8 mouse cellular contexts compared by ENCODE assay signal in genomic region chr2:155818596-155819391, GRCm38 (mm10). TPM values are rescaled to one million over a fixed set of nuclear protein-coding genes. Genes with fewer than 3 reads are reported as not detected.
DNase-seq lines count a peak whose midpoint lies in the region; ATAC-seq lines count a peak whose summit lies in the region.

No protein-coding gene starts in this region.

- intact Hi-C loops in gastrocnemius, postnatal 14 days (cut with DNase I; ENCODE audit: low total_unique reads), result no loop called here
- intact Hi-C loops in left cerebral cortex, postnatal 10 days (cut with DNase I), result no loop called here

- ATAC-seq in inflammation-experienced regulatory T-cells, adult 6 months, result peak; percentile 98
- peak; percentile 96 for ATAC-seq in megakaryocyte-erythroid progenitor cell, adult 5-6 weeks (replicated peaks; ENCODE audit: low FRiP score, low TSS enrichment, poor library complexity, severe bottlenecking)

- peak; percentile 96 for DNase-seq in adipocyte (ENCODE audit: low spot score)
- peak; percentile 96 for DNase-seq in embryo, embryonic 10 days (ENCODE audit: low spot score)
- DNase-seq in gastrocnemius, postnatal 14 days, result peak; percentile 97
- DNase-seq in left cerebral cortex, postnatal 10 days (ENCODE audit: extremely low spot score in 1 of 2, low spot score in 2 of 2), result peak; percentile 89 to 96
- peak; percentile 94 for DNase-seq in right cerebral cortex, postnatal 25 days
- DNase-seq in urinary bladder, postnatal 4 days (ENCODE audit: low spot score in 2 of 2), result peak; percentile 92 to 95

RNA-seq across cellular contexts. Expression of gene BC029722, which starts 0.4 kb away (rescaled TPM):
- total RNA-seq in gastrocnemius, postnatal 14 days (2021), result 10 to 100 TPM; 17.8 to 19.3 TPM
- polyA plus RNA-seq in inflammation-experienced regulatory T-cells, adult 6 months (2017; shearing (Covaris generic)), result 10 to 100 TPM; 12.6 to 16.8 (median 15.9) TPM
- 10 to 100 TPM; 36.8 to 39.4 TPM for total RNA-seq in left cerebral cortex, postnatal 10 days (2021)
- 9.0 and 9.9 TPM in 2 replicates for total RNA-seq in megakaryocyte-erythroid progenitor cell, adult 5-6 weeks (2014; fragmentation: Nextera tagmentation)
- total RNA-seq in megakaryocyte-erythroid progenitor cell, adult 5-6 weeks (2017), result 4.4 and 10.3 TPM in 2 replicates

RNA-seq across cellular contexts. Expression of gene Eif6, which starts 7.9 kb away (rescaled TPM):
- 10 to 100 TPM; 48.0 to 48.3 TPM for total RNA-seq in gastrocnemius, postnatal 14 days (2021)
- 10 to 100 TPM; 65.0 to 78.8 (median 71.9) TPM for polyA plus RNA-seq in inflammation-experienced regulatory T-cells, adult 6 months (2017; shearing (Covaris generic))
- 10 to 100 TPM; 76.0 to 87.8 TPM for total RNA-seq in left cerebral cortex, postnatal 10 days (2021)
- total RNA-seq in megakaryocyte-erythroid progenitor cell, adult 5-6 weeks (2014; fragmentation: Nextera tagmentation), result 234 and 280 TPM in 2 replicates
- 50.6 and 110 TPM in 2 replicates for total RNA-seq in megakaryocyte-erythroid progenitor cell, adult 5-6 weeks (2017)

RNA-seq across cellular contexts. Expression of gene Fam83c, which starts 15.9 kb away (rescaled TPM):
- total RNA-seq in gastrocnemius, postnatal 14 days (2021), result not detected
- not detected for polyA plus RNA-seq in inflammation-experienced regulatory T-cells, adult 6 months (2017; shearing (Covaris generic))
- total RNA-seq in left cerebral cortex, postnatal 10 days (2021), result not detected
- not detected in 2 replicates for total RNA-seq in megakaryocyte-erythroid progenitor cell, adult 5-6 weeks (2014; fragmentation: Nextera tagmentation)
- total RNA-seq in megakaryocyte-erythroid progenitor cell, adult 5-6 weeks (2017), result not detected in 2 replicates

RNA-seq across cellular contexts. Expression of gene Mmp24, which starts 43.7 kb away (rescaled TPM):
- total RNA-seq in gastrocnemius, postnatal 14 days (2021), result under 1 TPM in 1 of 2 experiments, not detected in 1; 0.08 TPM
- polyA plus RNA-seq in inflammation-experienced regulatory T-cells, adult 6 months (2017; shearing (Covaris generic)), result not detected
- total RNA-seq in left cerebral cortex, postnatal 10 days (2021), result 10 to 100 TPM; 63.7 to 75.3 TPM
- not detected in 2 replicates for total RNA-seq in megakaryocyte-erythroid progenitor cell, adult 5-6 weeks (2014; fragmentation: Nextera tagmentation)
- 0.05 TPM in 1 of 2 replicates, not detected in the other for total RNA-seq in megakaryocyte-erythroid progenitor cell, adult 5-6 weeks (2017)

Comparison
In these comparisons a context has a peak if more than half of its experiments do, and no peak if none do; other contexts are left out.
1. Peak in every context shown above with its lines: DNase-seq and ATAC-seq.